In genomic region chr1:46066484-46067251, GRCm38 (mm10) we compare ENCODE assay signal across 8 mouse cellular contexts. TPM values are rescaled to one million over a fixed set of nuclear protein-coding genes. Genes with fewer than 3 reads are reported as not detected.
DNase-seq lines count a peak whose midpoint lies in the region; ATAC-seq and TF ChIP-seq lines count a peak whose summit lies in the region.

No protein-coding gene starts in this region.

- H3K36me3 ChIP-seq in hindbrain, embryonic 10.5 days = no peaks in the 10 kb centered on the region

- peak; percentile 12; the same call in 1 of the 2 replicates for TF ChIP-seq CTCF in lung, adult 2 months (IDR thresholded peaks at IDR 0.05; ENCODE audit: insufficient read depth, low read length)

- no peak for ATAC-seq in erythroid progenitor cell, adult 5-6 weeks (replicated peaks; ENCODE audit: low FRiP score, poor library complexity, severe bottlenecking)

- H3K27ac ChIP-seq in hindbrain, embryonic 10.5 days = peak overlapping the region; percentile 96

- H3K4me1 ChIP-seq in hindbrain, embryonic 10.5 days (replicated peaks) = peaks cover 10% of the 10 kb centered on the region; the same call in 1 of the 2 replicates
- H3K4me1 ChIP-seq in lung, adult 2 months (ENCODE audit: control insufficient read depth, insufficient read depth, low read length) = no peaks in the 10 kb centered on the region

- peak; percentile 62 for DNase-seq in NIH3T3 (ENCODE audit: low read depth)
- DNase-seq in cerebellum, adult 9-11 months = peak; percentile 22
- peak; percentile 10 to 38 for DNase-seq in frontal cortex, postnatal 10 days (ENCODE audit: low spot score in 2 of 2)
- DNase-seq in hindbrain, embryonic 10.5 days (ENCODE audit: low spot score) = peak; percentile 90
- peak; percentile 18 for DNase-seq in layer of hippocampus, adult 9-10 months (ENCODE audit: low spot score)
- DNase-seq in lung, adult 2 months = peak; percentile 31
- peak; percentile 72 for DNase-seq in ovary, postnatal 36 days (ENCODE audit: low spot score)

- TF ChIP-seq POLR2A in lung, adult 2 months (IDR thresholded peaks at IDR 0.05; ENCODE audit: borderline replicate concordance, extremely low read depth, low read depth, low read length) = no peak

- under 1% methylated on average over 28 of the region's 28 CpGs for WGBS in hindbrain, embryonic 10.5 days
- under 1% methylated on average over 28 of the region's 28 CpGs for WGBS in lung, adult 2 months

- peak overlapping the region; percentile 68 for H3K4me3 ChIP-seq in hindbrain, embryonic 10.5 days
- H3K4me3 ChIP-seq in lung, adult 2 months (replicated peaks; ENCODE audit: extremely low read depth, low read depth, low read length) = peak overlapping the region; percentile 62

- no peaks in the 10 kb centered on the region for H3K27me3 ChIP-seq in hindbrain, embryonic 10.5 days (ENCODE audit: insufficient read depth, poor library complexity, severe bottlenecking)

- no peaks in the 10 kb centered on the region for H3K9me3 ChIP-seq in hindbrain, embryonic 10.5 days

RNA-seq across cellular contexts. Expression of gene Dnah7b, which starts 0.6 kb away (rescaled TPM):
- polyA plus RNA-seq in hindbrain, embryonic 10.5 days (2016; fragmentation: Nextera tagmentation; extraction: Ambion mirVana) = 2.3 TPM in 2 replicates
- 1.3 and 1.9 TPM in 2 replicates for polyA plus RNA-seq in lung, adult 2 months (2012; rRNA removed)
- total RNA-seq in erythroid progenitor cell, adult 5-6 weeks (2015; ENCODE audit: low replicate concordance) = not detected in 2 replicates
- total RNA-seq in erythroid progenitor cell, adult 5-6 weeks (2017; ENCODE audit: low replicate concordance) = not detected in 2 replicates

Comparison
In these comparisons a context has a peak if more than half of its experiments do, and no peak if none do; other contexts are left out.
1. DNase-seq: peak in every context shown above with its lines; median percentile 90 in hindbrain, embryonic 10.5 days; 72 in ovary, postnatal 36 days; 62 in NIH3T3; 31 in lung, adult 2 months; 24 in frontal cortex, postnatal 10 days; 22 in cerebellum, adult 9-11 months; 18 in layer of hippocampus, adult 9-10 months.